Mouse (Mus musculus): ENCODE data around the gene Fam43a.

GRCm38 (mm10) chr16:30611331-30611730, 11.8 kb downstream of the Fam43a start:
- TF ChIP-seq CTCF (IDR thresholded peaks at IDR 0.05; ENCODE audit: extremely low read depth, insufficient read length, insufficient replicate concordance, low read depth, low read length) (no peak), POLR2A (IDR thresholded peaks at IDR 0.05; ENCODE audit: low read depth, low read length) (no peak)

All from small intestine, adult 2 months (tissue).